Mouse (Mus musculus) liver, adult 2 months (tissue): ENCODE data around the gene Il11ra1. TPM values are rescaled to one million over a fixed set of nuclear protein-coding genes. Genes with fewer than 3 reads are reported as not detected.
A peak's percentile ranks its signal among the peaks of the same experiment; 100 is the strongest.

Source experiments
- DNase-seq: peaks from one replicate; pipeline ENCODE4 v3.0.0-alpha.2; 2011; ENCODE audit warnings: low read depth, low spot score; ENCODE audit errors: extremely low read depth
- H3K27ac ChIP-seq: fragments of 200-500 bp; replicated peaks from 2 replicates; pipeline ENCODE4 v1.5.1; 2012; ENCODE audit warnings: low read depth, mild to moderate bottlenecking, control low read depth, inconsistent platforms, low read length; ENCODE audit not compliant: insufficient read depth
- H3K27me3 ChIP-seq: fragments of 200-500 bp; 2 replicates; pipeline ENCODE4 v1.6.1; 2012; ENCODE audit warnings: mild to moderate bottlenecking, moderate library complexity, low read length, inconsistent platforms; ENCODE audit not compliant: control insufficient read depth, insufficient read depth
- H3K36me3 ChIP-seq: fragments of 200-500 bp; 2 replicates; pipeline ENCODE4 v1.6.1; 2012; ENCODE audit warnings: low read length, inconsistent platforms; ENCODE audit not compliant: control insufficient read depth, insufficient read depth
- H3K4me1 ChIP-seq: fragments of 200-500 bp; 2 replicates; pipeline ENCODE4 v1.6.1; 2011; ENCODE audit warnings: low read length; ENCODE audit not compliant: control insufficient read depth, insufficient read depth
- H3K4me3 ChIP-seq: fragments of 200-500 bp; 2 replicates; pipeline ENCODE4 v1.5.1; 2011; ENCODE audit warnings: low read depth, mild to moderate bottlenecking, control low read depth, low read length, moderate library complexity; ENCODE audit not compliant: insufficient read depth
- H3K79me2 ChIP-seq: fragments of 200-500 bp; 2 replicates; pipeline ENCODE4 v1.6.1; 2012; ENCODE audit warnings: inconsistent platforms, mild to moderate bottlenecking, low read length, moderate library complexity; ENCODE audit not compliant: control insufficient read depth, insufficient read depth
- H3K9ac ChIP-seq: fragments of 200-500 bp; 2 replicates; pipeline ENCODE4 v1.6.1; 2012; ENCODE audit warnings: low read depth, mild to moderate bottlenecking, control low read depth, inconsistent platforms, low read length
- CTCF ChIP-seq: fragments of 200-500 bp; IDR thresholded peaks from 2 replicates; pipeline ENCODE4 v1.5.1; 2011; ENCODE audit warnings: low read depth, low read length, control low read depth
- POLR2A ChIP-seq: fragments of 200-500 bp; IDR thresholded peaks from 2 replicates; pipeline ENCODE4 v1.6.1; 2011; ENCODE audit warnings: low read length, control low read depth; ENCODE audit not compliant: insufficient read depth; ENCODE audit errors: extremely low read depth
- WGBS: fragments of 180-500 bp; shearing (Covaris S2); methylation state at CpG from one replicate; pipeline ENCODE4 v1.1.7; 2018; 5-methylcytosine and 5-hydroxymethylcytosine counted together
- polyA plus RNA-seq: library from polyadenylated mRNA; depleted of rRNA; stranded (reverse); fragments of >200 nt; gene quantifications from 2 replicates; pipeline ENCODE4 v1.2.3, GENCODE M21; 2012
- total RNA-seq: library from RNA; depleted of rRNA; stranded (reverse); fragments of >200 nt; gene quantifications from 2 replicates; pipeline ENCODE4 v1.2.3, GENCODE M21; 2014

Gene Il11ra1
- total and polyA plus RNA-seq, 2 experiments: 38.6 to 155 TPM

DNA sequence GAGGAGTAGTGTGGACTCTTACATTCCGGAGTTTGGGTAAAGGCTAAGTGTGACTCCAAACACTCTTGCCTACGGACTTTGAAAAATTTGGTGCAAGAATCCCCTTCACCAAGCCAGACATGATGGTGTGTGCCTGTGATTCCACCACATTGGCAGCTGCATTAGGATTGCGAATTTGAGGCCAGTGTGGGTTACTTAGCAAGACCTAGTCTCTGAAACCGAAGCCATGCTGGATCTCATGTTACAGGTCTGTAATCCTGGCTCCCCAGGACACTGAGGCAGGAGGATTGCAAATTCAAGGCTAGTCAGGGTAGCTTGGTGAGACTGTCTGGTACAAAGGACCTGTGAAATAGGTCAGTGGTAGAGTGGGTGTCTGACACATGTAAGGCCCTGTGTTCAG lies 58.9 kb downstream of the Il11ra1 start:
- WGBS: 81% methylated on average over 4 of the region's 4 CpGs
- Histone ChIP-seq H3K9ac (peak overlapping the region; percentile 48), H3K79me2 (peaks cover 6% of the 10 kb centered on the region; the same call in 1 of the 2 replicates), H3K27ac (peak overlapping the region; percentile 96), H3K4me1 (peaks cover 40% of the 10 kb centered on the region), H3K27me3 (no peaks in the 10 kb centered on the region), H3K4me3 (no peak overlapping the region), H3K36me3 (no peaks in the 10 kb centered on the region; the same call in 1 of the 2 replicates)
- TF ChIP-seq CTCF: no peak
- no peak for TF ChIP-seq POLR2A
- DNase-seq: no peak

DNA sequence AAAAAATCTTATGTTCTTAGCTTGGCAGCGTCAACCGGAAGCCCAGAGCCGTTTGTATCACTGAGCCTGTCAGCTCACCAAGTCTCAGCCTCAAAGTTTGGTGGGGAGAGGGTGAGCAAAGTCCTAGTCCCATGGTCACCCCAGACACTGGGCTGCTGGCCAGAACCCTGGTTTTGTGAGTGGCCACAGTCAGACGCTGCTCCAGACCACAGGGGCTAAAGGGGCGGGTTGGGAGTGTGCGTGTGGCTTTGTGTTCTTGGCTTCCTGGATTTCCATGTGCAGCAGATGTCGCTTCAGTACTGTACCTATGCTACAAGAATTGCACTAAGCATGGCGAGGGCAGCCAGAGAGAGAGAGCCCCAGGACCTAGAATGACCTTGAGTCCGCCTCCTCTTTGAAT lies 59.4 kb downstream of the Il11ra1 start:
- Histone ChIP-seq H3K9ac (peak overlapping the region; percentile 55), H3K27ac (peak overlapping the region; percentile 96), H3K27me3 (no peaks in the 10 kb centered on the region), H3K4me1 (peaks cover 40% of the 10 kb centered on the region), H3K4me3 (no peak overlapping the region), H3K36me3 (no peaks in the 10 kb centered on the region; the same call in 1 of the 2 replicates), H3K79me2 (peaks cover 6% of the 10 kb centered on the region; the same call in 1 of the 2 replicates)
- TF ChIP-seq POLR2A (no peak), CTCF (peak; percentile 28)
- DNase-seq: peak; percentile 91
- WGBS: 10% methylated on average over 9 of the region's 9 CpGs

DNA sequence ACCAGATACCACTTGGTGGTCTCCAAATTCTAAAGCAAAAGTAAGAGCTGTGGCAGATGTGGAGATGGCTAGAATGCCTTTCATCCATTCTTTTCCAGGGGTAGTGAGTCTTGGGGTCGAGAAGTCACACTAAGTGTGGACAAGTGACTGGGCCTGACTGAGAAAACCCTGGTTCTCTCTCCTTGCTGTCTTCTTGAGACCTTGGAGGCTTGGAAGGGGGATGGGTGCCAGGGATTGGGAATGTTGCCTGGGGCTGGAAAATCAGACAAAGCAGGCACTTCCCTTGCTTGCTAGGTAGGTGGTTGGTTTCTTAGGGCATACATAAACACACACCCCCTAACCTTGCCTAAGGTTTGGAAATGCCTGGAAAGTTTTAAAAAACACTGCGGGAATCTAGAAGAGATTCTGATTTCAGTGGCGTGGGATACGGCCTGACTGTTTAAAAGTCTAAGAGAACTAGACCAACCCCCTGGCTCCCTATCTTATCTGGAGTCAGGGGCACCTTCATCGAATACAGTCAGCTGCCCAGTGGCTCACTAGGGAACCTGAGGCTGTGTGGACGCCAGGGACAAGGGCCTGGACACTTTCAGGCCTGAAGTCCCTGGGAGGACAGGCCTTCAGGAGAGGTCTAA lies 60.0 kb downstream of the Il11ra1 start:
- DNase-seq: no peak
- H3K36me3 ChIP-seq: no peaks in the 10 kb centered on the region; the same call in 1 of the 2 replicates
- H3K4me3 ChIP-seq: peak overlapping the region; percentile 24; the same call in 1 of the 2 replicates
- TF ChIP-seq POLR2A (no peak), CTCF (no peak)
- WGBS: 13% methylated on average over 6 of the region's 6 CpGs
- H3K27ac ChIP-seq: peak overlapping the region; percentile 96
- H3K4me1 ChIP-seq: peaks cover 38% of the 10 kb centered on the region
- H3K79me2 ChIP-seq: peaks cover 6% of the 10 kb centered on the region; the same call in 1 of the 2 replicates
- peak overlapping the region; percentile 76 for H3K9ac ChIP-seq
- H3K27me3 ChIP-seq: no peaks in the 10 kb centered on the region

DNA sequence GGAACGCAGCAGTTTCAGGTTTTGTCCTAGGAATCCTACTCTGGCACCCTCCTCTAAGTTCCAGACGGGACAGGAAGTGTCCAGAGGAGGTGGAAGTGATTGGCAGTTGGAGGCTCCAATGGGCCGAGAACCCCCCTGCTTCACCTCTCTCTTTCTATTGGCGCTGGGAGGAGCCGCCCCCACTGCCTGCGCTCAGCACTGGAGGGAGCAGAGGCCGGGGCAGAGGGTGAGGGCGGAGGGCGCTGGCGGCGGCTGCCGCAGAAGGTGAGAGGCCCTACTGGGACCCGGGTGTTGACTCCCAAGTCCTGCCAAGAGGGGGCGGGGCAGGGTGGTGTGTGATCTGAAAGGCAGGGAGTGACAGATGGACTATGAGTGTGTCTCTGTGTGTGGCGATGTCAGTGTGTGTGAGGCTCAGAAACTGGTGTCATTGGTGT lies 60.5 kb downstream of the Il11ra1 start:
- peaks cover 37% of the 10 kb centered on the region for H3K4me1 ChIP-seq
- H3K27ac ChIP-seq: peak overlapping the region; percentile 96
- H3K27me3 ChIP-seq: no peaks in the 10 kb centered on the region
- peak overlapping the region; percentile 29 for H3K4me3 ChIP-seq
- peak; percentile 54 for TF ChIP-seq POLR2A
- TF ChIP-seq CTCF: 0 out of 2 replicates have a peak, but pooled peaks have one; percentile 2
- H3K36me3 ChIP-seq: no peaks in the 10 kb centered on the region; the same call in 1 of the 2 replicates
- peaks cover 6% of the 10 kb centered on the region; the same call in 1 of the 2 replicates for H3K79me2 ChIP-seq
- WGBS: under 1% methylated on average over 15 of the region's 15 CpGs
- DNase-seq: peak; percentile 94
- peak overlapping the region; percentile 76 for H3K9ac ChIP-seq

DNA sequence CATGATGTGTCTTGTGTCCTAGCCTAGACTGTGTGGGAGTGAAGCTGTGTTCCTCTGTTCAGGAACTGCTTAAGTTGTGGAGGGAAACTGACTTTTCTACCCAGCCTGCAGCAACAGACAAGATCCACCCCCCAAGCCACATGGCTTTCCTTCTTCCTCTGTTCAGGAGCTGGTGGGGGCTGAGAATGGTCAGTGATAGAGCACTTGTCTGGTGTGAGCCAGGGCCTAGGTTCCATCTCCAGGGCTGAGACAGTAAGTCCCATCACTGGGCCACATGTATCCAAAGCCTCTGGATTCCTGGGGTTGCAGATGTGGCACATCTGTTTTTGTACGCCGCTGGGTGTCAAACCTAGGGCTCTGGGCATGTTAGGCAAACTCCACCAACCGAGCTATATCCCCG lies 61.1 kb downstream of the Il11ra1 start:
- Histone ChIP-seq H3K4me1 (peaks cover 37% of the 10 kb centered on the region), H3K36me3 (no peaks in the 10 kb centered on the region; the same call in 1 of the 2 replicates), H3K9ac (peak overlapping the region; percentile 41), H3K27me3 (no peaks in the 10 kb centered on the region), H3K4me3 (peak overlapping the region; percentile 30), H3K79me2 (peaks cover 6% of the 10 kb centered on the region; the same call in 1 of the 2 replicates), H3K27ac (peak overlapping the region; percentile 74)
- DNase-seq: no peak
- TF ChIP-seq POLR2A: no peak
- no peak for TF ChIP-seq CTCF
- WGBS: 53% methylated on average over 4 of the region's 4 CpGs

DNA sequence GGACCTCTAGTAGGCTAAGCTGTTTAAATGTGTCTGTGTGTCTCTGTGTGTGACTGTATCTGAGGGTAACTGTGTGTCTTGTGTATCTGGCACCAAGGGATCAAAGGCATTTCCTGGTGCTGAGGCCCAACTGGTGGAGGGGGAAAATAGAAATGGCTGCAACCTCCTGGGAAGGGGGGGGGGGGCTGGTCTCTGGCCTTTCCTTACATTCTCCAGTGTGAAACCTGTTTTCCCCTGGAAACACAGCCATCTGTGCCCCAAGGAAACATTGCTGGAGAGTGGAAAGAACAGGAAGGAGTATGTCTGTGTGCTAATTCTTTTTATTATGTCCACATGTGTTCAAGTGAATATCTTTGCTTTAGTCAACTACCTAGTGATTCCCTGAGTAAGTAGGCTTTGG lies 61.9 kb downstream of the Il11ra1 start:
- Histone ChIP-seq H3K4me3 (no peak overlapping the region), H3K79me2 (peaks cover under 1% of the 10 kb centered on the region; the same call in 1 of the 2 replicates), H3K27ac (no peak overlapping the region), H3K27me3 (no peaks in the 10 kb centered on the region), H3K36me3 (peaks cover 3% of the 10 kb centered on the region; the same call in 1 of the 2 replicates), H3K9ac (no peak overlapping the region), H3K4me1 (peaks cover 32% of the 10 kb centered on the region)
- no peak for DNase-seq
- TF ChIP-seq CTCF (no peak), POLR2A (no peak)
